Mouse (Mus musculus) myocyte (in vitro differentiated cells): ENCODE measurements around the gene Pawr. TPM values are rescaled to one million over a fixed set of nuclear protein-coding genes. Genes with fewer than 3 reads are reported as not detected.

Experiments
- H3K27me3 ChIP-seq: one replicate; pipeline ENCODE4 v1.6.1; 2011; ENCODE audit not compliant: control insufficient read depth, insufficient read depth, insufficient read length
- H3K36me3 ChIP-seq: one replicate; pipeline ENCODE4 v1.6.1; 2011; ENCODE audit not compliant: control insufficient read depth, insufficient read depth
- H3K4me2 ChIP-seq: one replicate; pipeline ENCODE4 v1.6.1; 2011; ENCODE audit warnings: low read depth, control low read depth
- H3K4me3 ChIP-seq: one replicate; pipeline ENCODE4 v1.5.1; 2011; ENCODE audit warnings: mild to moderate bottlenecking, control low read depth, moderate library complexity
- H3K79me2 ChIP-seq: one replicate; pipeline ENCODE4 v1.6.1; 2011; ENCODE audit not compliant: control insufficient read depth, insufficient read depth
- H3ac ChIP-seq: one replicate; pipeline ENCODE4 v1.6.1; 2011; ENCODE audit not compliant: control insufficient read depth, insufficient read length
- CEBPB ChIP-seq: IDR thresholded peaks from 2 replicates; pipeline ENCODE4 v1.6.1; 2011; ENCODE audit warnings: mild to moderate bottlenecking, moderate library complexity; ENCODE audit not compliant: poor library complexity, insufficient read depth, severe bottlenecking
- E2F4 ChIP-seq: IDR thresholded peaks from one replicate; pipeline ENCODE4 v1.6.1; 2011; ENCODE audit warnings: mild to moderate bottlenecking, control low read depth, moderate library complexity; ENCODE audit not compliant: insufficient read depth
- MAX ChIP-seq: IDR thresholded peaks from one replicate; pipeline ENCODE4 v1.6.1; 2011; ENCODE audit warnings: low read depth, mild to moderate bottlenecking, control low read depth
- MYOD1 ChIP-seq, 3 experiments: IDR thresholded peaks; one replicate each; pipeline ENCODE4 v1.6.1; 2011; ENCODE audit warnings: control low read depth in 2 of 3, low read depth in 2 of 3, mild to moderate bottlenecking in 2 of 3, moderate library complexity in 1 of 3; ENCODE audit not compliant: insufficient read length in 2 of 3, control insufficient read depth in 1 of 3
- MYOG ChIP-seq, 3 experiments: IDR thresholded peaks; one replicate each; pipeline ENCODE4 v1.6.1; 2011; ENCODE audit warnings: control low read depth in 2 of 3, low read depth in 2 of 3, mild to moderate bottlenecking in 2 of 3; ENCODE audit not compliant: insufficient read length in 2 of 3, control insufficient read depth in 1 of 3, insufficient read depth in 1 of 3
- POLR2A ChIP-seq: IDR thresholded peaks from one replicate; pipeline ENCODE4 v1.6.1; 2011; ENCODE audit warnings: low read depth, mild to moderate bottlenecking, control low read depth, moderate library complexity; ENCODE audit not compliant: insufficient read length
- POLR2AphosphoS2 ChIP-seq: IDR thresholded peaks from one replicate; pipeline ENCODE4 v1.6.1; 2011; ENCODE audit warnings: low read depth, control low read depth; ENCODE audit not compliant: insufficient read length
- REST ChIP-seq: IDR thresholded peaks from one replicate; pipeline ENCODE4 v1.6.1; 2011; ENCODE audit warnings: mild to moderate bottlenecking, control low read depth, moderate library complexity; ENCODE audit not compliant: insufficient read depth, insufficient read length
- SRF ChIP-seq: IDR thresholded peaks from one replicate; pipeline ENCODE4 v1.6.1; 2011; ENCODE audit warnings: low read depth; ENCODE audit not compliant: control insufficient read depth, insufficient read length
- TCF12 ChIP-seq: IDR thresholded peaks from one replicate; pipeline ENCODE4 v1.6.1; 2011; ENCODE audit warnings: mild to moderate bottlenecking, control low read depth; ENCODE audit not compliant: poor library complexity, insufficient read depth, severe bottlenecking
- TCF3 ChIP-seq: IDR thresholded peaks from one replicate; pipeline ENCODE4 v1.6.1; 2011; ENCODE audit warnings: low read depth, control low read depth; ENCODE audit not compliant: insufficient read length
- USF1 ChIP-seq: IDR thresholded peaks from one replicate; pipeline ENCODE4 v1.6.1; 2011; ENCODE audit warnings: low read depth, mild to moderate bottlenecking, control low read depth, moderate library complexity
- polyA plus RNA-seq: library from polyadenylated mRNA; unstranded; fragments of >200 nt; fragmentation: generic; extraction: Trizol; gene quantifications from one replicate; pipeline ENCODE4 v1.2.1, GENCODE M21; 2012; ENCODE audit warnings: missing spikeins

The Pawr gene
- polyA plus RNA-seq, 1 experiment = 2.9 TPM

- Histone ChIP-seq H3K79me2 (no peaks in the 10 kb centered on the region), H3K4me3 (no peak overlapping the region), H3K36me3 (no peaks in the 10 kb centered on the region), H3K27me3 (no peaks in the 10 kb centered on the region), H3ac (no peak overlapping the region), H3K4me2 (peak overlapping the region; percentile 61)
- TF ChIP-seq MAX (no peak), MYOD1 (IDR thresholded peaks at IDR 0.05; ENCODE audit: control insufficient read depth in 1 of 3, insufficient read length in 2 of 3, low read depth in 2 of 3) (peak in 2 of 3 experiments; percentile 76 to 87), USF1 (peak; percentile 77), MYOG (IDR thresholded peaks at IDR 0.05; ENCODE audit: control insufficient read depth in 1 of 3, insufficient read depth in 1 of 3, insufficient read length in 2 of 3, low read depth in 2 of 3) (peak in 1 of 3 experiments; percentile 52), REST (no peak), POLR2A (no peak), CEBPB (no peak), TCF3 (no peak), POLR2AphosphoS2 (no peak), E2F4 (no peak), SRF (no peak), TCF12 (peak; percentile 24)
These were observed 40.0 kb upstream of the Pawr start for GRCm38 (mm10) chr10:108291688-108292471.

GRCm38 (mm10) chr10:108292651-108293050, 39.3 kb upstream of the Pawr start:
- H3K4me2 ChIP-seq = no peak overlapping the region
- no peak overlapping the region for H3K4me3 ChIP-seq
- H3K79me2 ChIP-seq = no peaks in the 10 kb centered on the region
- H3K27me3 ChIP-seq = no peaks in the 10 kb centered on the region
- no peaks in the 10 kb centered on the region for H3K36me3 ChIP-seq
- no peak for TF ChIP-seq MYOD1 (IDR thresholded peaks at IDR 0.05; ENCODE audit: control insufficient read depth in 1 of 3, insufficient read length in 2 of 3, low read depth in 2 of 3)
- no peak overlapping the region for H3ac ChIP-seq

GRCm38 (mm10) chr10:108293620-108294195, 38.2 kb upstream of the Pawr start:
- no peaks in the 10 kb centered on the region for H3K27me3 ChIP-seq
- TF ChIP-seq TCF12 (no peak), MAX (no peak), USF1 (no peak), POLR2AphosphoS2 (no peak), POLR2A (no peak), SRF (no peak), E2F4 (no peak), MYOD1 (IDR thresholded peaks at IDR 0.05; ENCODE audit: control insufficient read depth in 1 of 3, insufficient read length in 2 of 3, low read depth in 2 of 3) (no peak)
- no peaks in the 10 kb centered on the region for H3K36me3 ChIP-seq
- no peak overlapping the region for H3K4me3 ChIP-seq
- H3K79me2 ChIP-seq = no peaks in the 10 kb centered on the region
- H3ac ChIP-seq = no peak overlapping the region
- H3K4me2 ChIP-seq = no peak overlapping the region

- Histone ChIP-seq H3K27me3 (no peaks in the 10 kb centered on the region), H3K36me3 (no peaks in the 10 kb centered on the region), H3K4me3 (no peak overlapping the region), H3ac (no peak overlapping the region), H3K4me2 (no peak overlapping the region), H3K79me2 (no peaks in the 10 kb centered on the region)
- no peak for TF ChIP-seq POLR2A
These were observed 37.2 kb upstream of the Pawr start for GRCm38 (mm10) chr10:108294766-108295165.

GRCm38 (mm10) chr10:108296446-108296845, 35.5 kb upstream of the Pawr start:
- no peaks in the 10 kb centered on the region for H3K36me3 ChIP-seq
- H3K4me3 ChIP-seq = no peak overlapping the region
- H3ac ChIP-seq = no peak overlapping the region
- no peaks in the 10 kb centered on the region for H3K27me3 ChIP-seq
- no peak for TF ChIP-seq USF1
- no peak for TF ChIP-seq MAX
- TF ChIP-seq CEBPB = no peak
- no peak for TF ChIP-seq REST
- no peak for TF ChIP-seq POLR2A
- TF ChIP-seq TCF3 = no peak
- TF ChIP-seq MYOG (IDR thresholded peaks at IDR 0.05; ENCODE audit: control insufficient read depth in 1 of 3, insufficient read depth in 1 of 3, insufficient read length in 2 of 3, low read depth in 2 of 3) = no peak
- TF ChIP-seq TCF12 = no peak
- TF ChIP-seq SRF = no peak
- TF ChIP-seq E2F4 = no peak
- no peak for TF ChIP-seq POLR2AphosphoS2
- TF ChIP-seq MYOD1 (IDR thresholded peaks at IDR 0.05; ENCODE audit: control insufficient read depth in 1 of 3, insufficient read length in 2 of 3, low read depth in 2 of 3) = no peak
- no peak overlapping the region for H3K4me2 ChIP-seq
- H3K79me2 ChIP-seq = no peaks in the 10 kb centered on the region
